Mouse (Mus musculus) embryo, embryonic 10.5 days (tissue): ENCODE measurements around the gene Pigm.

ENCODE experiments used
- DNase-seq: peaks from one replicate; pipeline ENCODE4 v3.0.0-alpha.2; 2015; ENCODE audit warnings: low spot score

The Pigm gene

GRCm38 (mm10) chr1:172413491-172414230 lies 37.3 kb downstream of the Pigm start:
- DNase-seq = no peak

GRCm38 (mm10) chr1:172414231-172414585 lies 37.9 kb downstream of the Pigm start:
- no peak for DNase-seq

- no peak for DNase-seq
Measured at GRCm38 (mm10) chr1:172415061-172415460, 38.7 kb downstream of the Pigm start.

- DNase-seq = no peak
Measured at GRCm38 (mm10) chr1:172418173-172418572, 41.8 kb downstream of the Pigm start.

GRCm38 (mm10) chr1:172418642-172419041 lies 42.3 kb downstream of the Pigm start:
- DNase-seq = no peak

- no peak for DNase-seq
Measured at GRCm38 (mm10) chr1:172420181-172420580, 43.8 kb downstream of the Pigm start.

GRCm38 (mm10) chr1:172423393-172423792 lies 47.0 kb downstream of the Pigm start:
- peak; percentile 13 for DNase-seq

GRCm38 (mm10) chr1:172426419-172426818 lies 50.1 kb downstream of the Pigm start:
- DNase-seq = no peak

- DNase-seq = no peak
Measured at GRCm38 (mm10) chr1:172427841-172428240, 51.5 kb downstream of the Pigm start.

- no peak for DNase-seq
Measured at GRCm38 (mm10) chr1:172428614-172429013, 52.3 kb downstream of the Pigm start.

GRCm38 (mm10) chr1:172430731-172431220 lies 54.4 kb downstream of the Pigm start:
- no peak for DNase-seq

GRCm38 (mm10) chr1:172431836-172432586 lies 55.7 kb downstream of the Pigm start:
- DNase-seq = no peak

- DNase-seq = no peak
Measured at GRCm38 (mm10) chr1:172432587-172432955, 56.2 kb downstream of the Pigm start.

GRCm38 (mm10) chr1:172433012-172433850 lies 56.9 kb downstream of the Pigm start:
- DNase-seq = no peak
